Mouse (Mus musculus): Measurements from ENCODE around the gene Hoxa5. TPM values are rescaled to one million over a fixed set of nuclear protein-coding genes. Genes with fewer than 3 reads are reported as not detected.

Gene Hoxa5
- 1 to 10 TPM; 1.3 to 1.5 TPM for total RNA-seq (2021)

GRCm38 (mm10) chr6:52204050-52204752 is at the start of gene Hoxa5:
TSS of gene Hoxa5 (minus strand) at chr6:52204587.
- peak; percentile 75 for DNase-seq

GRCm38 (mm10) chr6:52253511-52254500 is 49.4 kb upstream of the Hoxa5 start:
- no peak for DNase-seq

GRCm38 (mm10) chr6:52252775-52253376 is 48.5 kb upstream of the Hoxa5 start:
- no peak for DNase-seq

GRCm38 (mm10) chr6:52252016-52252774 is 47.8 kb upstream of the Hoxa5 start:
- no peak for DNase-seq

GRCm38 (mm10) chr6:52251177-52251879 is 46.9 kb upstream of the Hoxa5 start:
- no peak for DNase-seq

- no peak for DNase-seq
These were observed 45.4 kb upstream of the Hoxa5 start for GRCm38 (mm10) chr6:52249826-52250225.

- DNase-seq, result no peak
These were observed 45.0 kb upstream of the Hoxa5 start for GRCm38 (mm10) chr6:52249415-52249738.

GRCm38 (mm10) chr6:52248638-52249414 is 44.4 kb upstream of the Hoxa5 start:
- DNase-seq, result no peak

- DNase-seq, result no peak
These were observed 43.6 kb upstream of the Hoxa5 start for GRCm38 (mm10) chr6:52247766-52248637.

GRCm38 (mm10) chr6:52246916-52247315 is 42.5 kb upstream of the Hoxa5 start:
- DNase-seq, result no peak

- no peak for DNase-seq
These were observed 42.0 kb upstream of the Hoxa5 start for GRCm38 (mm10) chr6:52246403-52246803.

GRCm38 (mm10) chr6:52245757-52246142 is 41.4 kb upstream of the Hoxa5 start, which contains the start of gene Hoxa11:
TSS of gene Hoxa11 (minus strand) at chr6:52245810.
- no peak for DNase-seq

- no peak for DNase-seq
These were observed 40.8 kb upstream of the Hoxa5 start for GRCm38 (mm10) chr6:52245040-52245756.

- DNase-seq, result no peak
These were observed 40.2 kb upstream of the Hoxa5 start for GRCm38 (mm10) chr6:52244471-52245039.

- DNase-seq, result no peak
These were observed 39.3 kb upstream of the Hoxa5 start for GRCm38 (mm10) chr6:52243681-52244121.

GRCm38 (mm10) chr6:52242801-52243332 is 38.5 kb upstream of the Hoxa5 start:
- no peak for DNase-seq

GRCm38 (mm10) chr6:52241001-52241621 is 36.7 kb upstream of the Hoxa5 start:
- DNase-seq, result no peak

Data from heart, postnatal 4 days (tissue).